21 mouse cellular contexts compared by ENCODE assay signal in genomic region chr1:64046087-64046801, GRCm38 (mm10).
A peak's percentile ranks its signal among the peaks of the same experiment; 100 is the strongest.
DNase-seq lines count a peak whose midpoint lies in the region; ATAC-seq and TF ChIP-seq lines count a peak whose summit lies in the region.
"Had no signal": no experiment of that assay in that cellular context is flagged by ENCODE, and none has a peak within 500 bp of the region (broad histone marks: within the 10 kb centered on the region; RNA-seq: fewer than 3 reads in every experiment).

No protein-coding gene starts in this region.

- TF ChIP-seq CTCF in lung, postnatal 0 days (IDR thresholded peaks at IDR 0.05) = no peak

- 0 out of 2 replicates have a peak, but pooled peaks cover 16% of the 10 kb centered on the region for H3K4me1 ChIP-seq in forebrain, embryonic 12.5 days
- H3K4me1 ChIP-seq in forebrain, embryonic 10.5 days = peaks cover 1% of the 10 kb centered on the region; the same call in 1 of the 2 replicates
- peaks cover 36% of the 10 kb centered on the region for H3K4me1 ChIP-seq in lung, embryonic 15.5 days
- peaks cover 9% of the 10 kb centered on the region; the same call in 1 of the 2 replicates for H3K4me1 ChIP-seq in lung, postnatal 0 days (ENCODE audit: insufficient read depth, low read depth, low read length)
- peaks cover 12% of the 10 kb centered on the region; the same call in 1 of the 2 replicates for H3K4me1 ChIP-seq in neural tube, embryonic 14.5 days (ENCODE audit: control insufficient read depth, insufficient read depth, low read length)
- H3K4me1 ChIP-seq in neural tube, embryonic 15.5 days = peaks cover 34% of the 10 kb centered on the region

- H3K9ac ChIP-seq in forebrain, embryonic 12.5 days = no peak overlapping the region
- no peak overlapping the region for H3K9ac ChIP-seq in lung, embryonic 15.5 days
- H3K9ac ChIP-seq in lung, postnatal 0 days (replicated peaks; ENCODE audit: low read depth) = no peak overlapping the region
- no peak overlapping the region for H3K9ac ChIP-seq in neural tube, embryonic 14.5 days (replicated peaks; ENCODE audit: low read depth, low read length)
- no peak overlapping the region for H3K9ac ChIP-seq in neural tube, embryonic 15.5 days (replicated peaks)
- H3K9ac ChIP-seq: embryonic facial prominence, embryonic 13.5 days; embryonic facial prominence, embryonic 15.5 days had no signal

- H3K36me3 ChIP-seq in forebrain, embryonic 12.5 days (replicated peaks) = peaks cover 5% of the 10 kb centered on the region; the same call in 1 of the 2 replicates
- H3K36me3 ChIP-seq in forebrain, embryonic 10.5 days (replicated peaks) = 0 out of 2 replicates have a peak, but pooled peaks cover under 1% of the 10 kb centered on the region
- H3K36me3 ChIP-seq in lung, embryonic 15.5 days = no peaks in the 10 kb centered on the region
- H3K36me3 ChIP-seq in lung, postnatal 0 days (ENCODE audit: insufficient read depth, low read length) = no peaks in the 10 kb centered on the region; the same call in 1 of the 2 replicates
- H3K36me3 ChIP-seq in neural tube, embryonic 14.5 days (ENCODE audit: control insufficient read depth, insufficient read depth, low read length) = no peaks in the 10 kb centered on the region
- H3K36me3 ChIP-seq in neural tube, embryonic 15.5 days = peaks cover 2% of the 10 kb centered on the region; the same call in 1 of the 2 replicates

- 0 out of 2 replicates have a peak overlapping the region, but pooled peaks have one; percentile 8 for H3K27ac ChIP-seq in forebrain, embryonic 12.5 days
- H3K27ac ChIP-seq in forebrain, embryonic 10.5 days = no peak overlapping the region
- H3K27ac ChIP-seq in lung, embryonic 15.5 days = peak overlapping the region; percentile 51; the same call in 1 of the 2 replicates
- no peak overlapping the region for H3K27ac ChIP-seq in lung, postnatal 0 days (ENCODE audit: low read length)
- H3K27ac ChIP-seq in neural tube, embryonic 14.5 days (ENCODE audit: low read depth, low read length) = no peak overlapping the region
- H3K27ac ChIP-seq in neural tube, embryonic 15.5 days (replicated peaks) = no peak overlapping the region
- H3K27ac ChIP-seq: embryonic facial prominence, embryonic 13.5 days; embryonic facial prominence, embryonic 15.5 days had no signal

- DNase-seq in forebrain, embryonic 10.5 days (ENCODE audit: extremely low spot score, low spot score) = no peak
- no peak for DNase-seq in lung, postnatal 14 days
- no peak for DNase-seq in lung, postnatal 0 days (ENCODE audit: low spot score)
- no peak for DNase-seq in lung, postnatal 25 days (ENCODE audit: low spot score)
- DNase-seq: adrenal gland, adult 2 months; adrenal gland, postnatal 10 days; adrenal gland, postnatal 25 days; cerebellum, adult 11 months; cerebellum, adult 2 months; cerebellum, adult 9-10 months; cerebellum, postnatal 10 days; embryo, embryonic 11 days had no signal

- no peak overlapping the region for H3K4me3 ChIP-seq in forebrain, embryonic 12.5 days (replicated peaks)
- no peak overlapping the region for H3K4me3 ChIP-seq in forebrain, embryonic 10.5 days
- no peak overlapping the region for H3K4me3 ChIP-seq in lung, embryonic 15.5 days
- H3K4me3 ChIP-seq in lung, postnatal 0 days (ENCODE audit: low read depth, low read length) = no peak overlapping the region
- no peak overlapping the region for H3K4me3 ChIP-seq in neural tube, embryonic 14.5 days (ENCODE audit: low read depth, low read length)
- no peak overlapping the region for H3K4me3 ChIP-seq in neural tube, embryonic 15.5 days (replicated peaks)
- H3K4me3 ChIP-seq: embryonic facial prominence, embryonic 13.5 days; embryonic facial prominence, embryonic 15.5 days; erythroblast, embryonic 14.5 days had no signal

- no peak for ATAC-seq in forebrain, embryonic 12.5 days (ENCODE audit: low FRiP score)
- ATAC-seq in lung, embryonic 15.5 days (ENCODE audit: borderline replicate concordance, extremely low read depth, low FRiP score, low TSS enrichment) = peak; percentile 82
- peak; percentile 44 for ATAC-seq in lung, postnatal 0 days
- 0 out of 2 replicates have a peak, but pooled peaks have one; percentile 9 for ATAC-seq in neural tube, embryonic 14.5 days (ENCODE audit: low read depth)
- ATAC-seq in neural tube, embryonic 15.5 days (ENCODE audit: low FRiP score) = no peak
- ATAC-seq: forebrain, embryonic 14.5 days; forebrain, embryonic 16.5 days had no signal

- no peak for TF ChIP-seq EP300 in lung, postnatal 0 days (IDR thresholded peaks at IDR 0.05)

- no peak overlapping the region for H3K4me2 ChIP-seq in forebrain, embryonic 12.5 days
- 0 out of 2 replicates have a peak overlapping the region, but pooled peaks have one; percentile 6 for H3K4me2 ChIP-seq in lung, embryonic 15.5 days
- no peak overlapping the region for H3K4me2 ChIP-seq in lung, postnatal 0 days (replicated peaks; ENCODE audit: low read depth, low read length)
- H3K4me2 ChIP-seq in neural tube, embryonic 14.5 days (ENCODE audit: low read depth, low read length) = no peak overlapping the region
- H3K4me2 ChIP-seq in neural tube, embryonic 15.5 days = no peak overlapping the region
- H3K4me2 ChIP-seq: embryonic facial prominence, embryonic 13.5 days; embryonic facial prominence, embryonic 15.5 days had no signal

- WGBS in forebrain, embryonic 12.5 days = 91% methylated on average over 14 of the region's 14 CpGs
- 91% methylated on average over 14 of the region's 14 CpGs for WGBS in forebrain, embryonic 10.5 days
- WGBS in lung, embryonic 15.5 days = 42% methylated on average over 14 of the region's 14 CpGs
- 47% methylated on average over 14 of the region's 14 CpGs for WGBS in lung, postnatal 0 days
- WGBS in neural tube, embryonic 14.5 days = 74% methylated on average over 14 of the region's 14 CpGs
- WGBS in neural tube, embryonic 15.5 days = 77% methylated on average over 14 of the region's 14 CpGs

- no peaks in the 10 kb centered on the region for H3K9me3 ChIP-seq in forebrain, embryonic 12.5 days
- no peaks in the 10 kb centered on the region for H3K9me3 ChIP-seq in forebrain, embryonic 10.5 days
- no peaks in the 10 kb centered on the region for H3K9me3 ChIP-seq in lung, embryonic 15.5 days
- H3K9me3 ChIP-seq in lung, postnatal 0 days (ENCODE audit: low read length) = no peaks in the 10 kb centered on the region
- H3K9me3 ChIP-seq in neural tube, embryonic 14.5 days (ENCODE audit: control insufficient read depth, low read length) = no peaks in the 10 kb centered on the region
- H3K9me3 ChIP-seq in neural tube, embryonic 15.5 days (replicated peaks) = no peaks in the 10 kb centered on the region
- H3K9me3 ChIP-seq: embryonic facial prominence, embryonic 13.5 days; embryonic facial prominence, embryonic 15.5 days had no signal

- H3K27me3 ChIP-seq in forebrain, embryonic 12.5 days = no peaks in the 10 kb centered on the region
- no peaks in the 10 kb centered on the region for H3K27me3 ChIP-seq in forebrain, embryonic 10.5 days (ENCODE audit: poor library complexity, severe bottlenecking)
- no peaks in the 10 kb centered on the region for H3K27me3 ChIP-seq in lung, embryonic 15.5 days
- H3K27me3 ChIP-seq in lung, postnatal 0 days (replicated peaks; ENCODE audit: insufficient read depth, low read length) = no peaks in the 10 kb centered on the region
- H3K27me3 ChIP-seq in neural tube, embryonic 14.5 days (ENCODE audit: control insufficient read depth, insufficient read depth, low read length) = no peaks in the 10 kb centered on the region
- no peaks in the 10 kb centered on the region for H3K27me3 ChIP-seq in neural tube, embryonic 15.5 days (replicated peaks)
- H3K27me3 ChIP-seq: embryonic facial prominence, embryonic 13.5 days; embryonic facial prominence, embryonic 15.5 days had no signal

Comparison
In these comparisons a context has a peak if more than half of its experiments do, and no peak if none do; other contexts are left out.
1. ATAC-seq: peak in lung, embryonic 15.5 days (single experiment), lung, postnatal 0 days (single experiment) and neural tube, embryonic 14.5 days (single experiment); none in forebrain, embryonic 12.5 days (single experiment) and neural tube, embryonic 15.5 days (single experiment).
2. H3K27ac ChIP-seq: peak in forebrain, embryonic 12.5 days (single experiment) and lung, embryonic 15.5 days (single experiment); none in forebrain, embryonic 10.5 days (single experiment), lung, postnatal 0 days (single experiment), neural tube, embryonic 14.5 days (single experiment) and neural tube, embryonic 15.5 days (single experiment).